Mouse (Mus musculus) CD4-positive, CD25-positive, alpha-beta regulatory T cell, adult 4 months (primary cell): ENCODE data around the gene Zdhhc1. TPM values are rescaled to one million over a fixed set of nuclear protein-coding genes. Genes with fewer than 3 reads are reported as not detected.

ENCODE experiments used
- ATAC-seq: one replicate; pipeline ENCODE4 v1.8.0; 2017
- polyA plus RNA-seq, 2 experiments: library from polyadenylated mRNA; unstranded; fragments of 100-300 nt; shearing (Covaris generic); gene quantifications; one replicate each; pipeline ENCODE4 v1.2.1; 2017

Gene Zdhhc1
- polyA plus RNA-seq, 2 experiments from 2014 or later, result 0.97 to 1.5 TPM

GRCm38 (mm10) chr8:105517346-105517745, 20.6 kb upstream of the Zdhhc1 start:
- ATAC-seq, result no peak

- ATAC-seq, result peak; percentile 41
Measured at GRCm38 (mm10) chr8:105516018-105516645, 19.4 kb upstream of the Zdhhc1 start.

GRCm38 (mm10) chr8:105514656-105515055, 18.0 kb upstream of the Zdhhc1 start:
- ATAC-seq, result no peak

GRCm38 (mm10) chr8:105514194-105514593, 17.5 kb upstream of the Zdhhc1 start:
- ATAC-seq, result no peak

- no peak for ATAC-seq
Measured at GRCm38 (mm10) chr8:105509997-105510735, 13.5 kb upstream of the Zdhhc1 start.

GRCm38 (mm10) chr8:105508758-105509157, 12.1 kb upstream of the Zdhhc1 start:
- ATAC-seq, result no peak

- no peak for ATAC-seq
Measured at GRCm38 (mm10) chr8:105506977-105507376, 10.3 kb upstream of the Zdhhc1 start.

GRCm38 (mm10) chr8:105504617-105505016, 7.9 kb upstream of the Zdhhc1 start:
- ATAC-seq, result no peak

GRCm38 (mm10) chr8:105499787-105500186, 3.1 kb upstream of the Zdhhc1 start:
- ATAC-seq, result no peak

GRCm38 (mm10) chr8:105495350-105496302, 1.1 kb downstream of the Zdhhc1 start:
- ATAC-seq, result no peak

- no peak for ATAC-seq
Measured at GRCm38 (mm10) chr8:105494566-105494965, 2.1 kb downstream of the Zdhhc1 start.

GRCm38 (mm10) chr8:105493495-105493894, 3.2 kb downstream of the Zdhhc1 start:
- no peak for ATAC-seq

GRCm38 (mm10) chr8:105489281-105489680, 7.4 kb downstream of the Zdhhc1 start:
- no peak for ATAC-seq

GRCm38 (mm10) chr8:105488082-105488481, 8.6 kb downstream of the Zdhhc1 start:
- ATAC-seq, result no peak

- ATAC-seq, result no peak
Measured at GRCm38 (mm10) chr8:105484392-105484791, 12.3 kb downstream of the Zdhhc1 start.

- no peak for ATAC-seq
Measured at GRCm38 (mm10) chr8:105484030-105484368, 12.7 kb downstream of the Zdhhc1 start.

GRCm38 (mm10) chr8:105483212-105484029, 13.3 kb downstream of the Zdhhc1 start:
- ATAC-seq, result no peak

- ATAC-seq, result no peak
Measured at GRCm38 (mm10) chr8:105482123-105482522, 14.6 kb downstream of the Zdhhc1 start.

GRCm38 (mm10) chr8:105481453-105481852, 15.2 kb downstream of the Zdhhc1 start:
- no peak for ATAC-seq

GRCm38 (mm10) chr8:105481013-105481412, 15.7 kb downstream of the Zdhhc1 start:
- no peak for ATAC-seq

GRCm38 (mm10) chr8:105477792-105478191, 18.9 kb downstream of the Zdhhc1 start:
- no peak for ATAC-seq
